Mouse (Mus musculus): ENCODE measurements around the gene Gdf10. TPM values are rescaled to one million over a fixed set of nuclear protein-coding genes. Genes with fewer than 3 reads are reported as not detected.

The Gdf10 gene
- total and polyA plus RNA-seq, 3 experiments = not detected

GRCm38 (mm10) chr14:33977748-33978147 lies 54.4 kb downstream of the Gdf10 start:
- TF ChIP-seq CTCF (IDR thresholded peaks at IDR 0.05 in 2 of 3, conservative IDR thresholded peaks at IDR 0.05 in 1 of 3; ENCODE audit: control insufficient read depth in 1 of 3, insufficient read depth in 1 of 3, low read depth in 2 of 3, low read length in 3 of 3, poor library complexity in 1 of 3, severe bottlenecking in 1 of 3) = no peak
- no peak for TF ChIP-seq POLR2A (IDR thresholded peaks at IDR 0.05; ENCODE audit: control insufficient read depth in 1 of 2, insufficient read depth in 1 of 2, low read depth in 1 of 2, low read length in 2 of 2, poor library complexity in 1 of 2)
- no peak for TF ChIP-seq SIN3A (IDR thresholded peaks at IDR 0.05; ENCODE audit: low read length)
- no peak for TF ChIP-seq MXI1 (IDR thresholded peaks at IDR 0.05; ENCODE audit: low read depth, low read length)
- no peak for TF ChIP-seq MYB (IDR thresholded peaks at IDR 0.05; ENCODE audit: low read depth, low read length)
- no peak for TF ChIP-seq POLR2AphosphoS2 (IDR thresholded peaks at IDR 0.05; ENCODE audit: low read length)
- no peak for TF ChIP-seq RAD21 (IDR thresholded peaks at IDR 0.05; ENCODE audit: low read depth, low read length)
- no peak overlapping the region for H3K4me3 ChIP-seq (ENCODE audit: control insufficient read depth in 1 of 2, insufficient read depth in 1 of 2, low read depth in 2 of 2, low read length in 2 of 2)
- H3K36me3 ChIP-seq (ENCODE audit: control insufficient read depth in 1 of 2, insufficient read depth in 2 of 2, low read length in 2 of 2) = no peaks in the 10 kb centered on the region
- H3K27ac ChIP-seq (ENCODE audit: control insufficient read depth, low read depth, low read length) = no peak overlapping the region
- H3K79me2 ChIP-seq (ENCODE audit: control insufficient read depth, insufficient read depth, low read length, poor library complexity) = no peaks in the 10 kb centered on the region
- no peaks in the 10 kb centered on the region for H3K9me3 ChIP-seq (replicated peaks; ENCODE audit: insufficient read depth, low read length)
- no peak overlapping the region for H3K9ac ChIP-seq (ENCODE audit: control insufficient read depth, low read depth, low read length, poor library complexity, severe bottlenecking)
- H3K4me1 ChIP-seq (ENCODE audit: control insufficient read depth in 1 of 2, insufficient read depth in 2 of 2, low read length in 2 of 2) = no peaks in the 10 kb centered on the region
- no peaks in the 10 kb centered on the region for H3K27me3 ChIP-seq (ENCODE audit: control insufficient read depth in 1 of 2, insufficient read depth in 2 of 2, low read length in 2 of 2)
- DNase-seq (ENCODE audit: low read depth, low spot score) = no peak

DNA sequence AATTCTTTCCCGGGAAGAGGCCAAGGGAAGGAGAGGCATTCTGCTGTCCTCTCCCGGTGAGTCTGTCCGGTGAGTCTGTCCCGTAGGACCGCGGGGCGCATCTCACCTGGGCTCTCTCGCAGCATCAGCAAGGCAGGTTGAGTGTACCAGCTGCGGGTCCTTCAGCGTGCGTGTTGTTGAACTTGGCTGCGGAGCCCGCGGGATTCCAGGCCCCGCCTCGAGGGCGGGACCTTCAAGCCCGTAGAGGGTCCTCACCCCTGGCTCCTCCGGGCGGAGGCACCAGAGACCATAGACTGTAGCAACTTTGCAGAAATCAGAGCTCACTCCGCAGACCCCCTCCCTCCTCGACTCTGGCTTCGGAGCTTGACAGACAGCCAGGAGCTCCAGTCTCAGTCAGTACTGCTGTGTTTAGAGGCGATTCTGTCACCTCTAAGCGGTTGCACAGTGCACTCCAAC lies 55.2 kb downstream of the Gdf10 start, which contains the start of gene Zfp488:
Gene Zfp488 (minus strand): TSS at position 161 of the 456 bp plus-strand sequence.
- Histone ChIP-seq H3K36me3 (ENCODE audit: control insufficient read depth in 1 of 2, insufficient read depth in 2 of 2, low read length in 2 of 2) (no peaks in the 10 kb centered on the region), H3K4me1 (ENCODE audit: control insufficient read depth in 1 of 2, insufficient read depth in 2 of 2, low read length in 2 of 2) (no peaks in the 10 kb centered on the region), H3K27me3 (ENCODE audit: control insufficient read depth in 1 of 2, insufficient read depth in 2 of 2, low read length in 2 of 2) (no peaks in the 10 kb centered on the region), H3K4me3 (ENCODE audit: control insufficient read depth in 1 of 2, insufficient read depth in 1 of 2, low read depth in 2 of 2, low read length in 2 of 2) (no peak within 1 kb of the TSS), H3K79me2 (ENCODE audit: control insufficient read depth, insufficient read depth, low read length, poor library complexity) (no peaks in the 10 kb centered on the region), H3K9ac (ENCODE audit: control insufficient read depth, low read depth, low read length, poor library complexity, severe bottlenecking) (no peak within 1 kb of the TSS), H3K9me3 (replicated peaks; ENCODE audit: insufficient read depth, low read length) (no peaks in the 10 kb centered on the region), H3K27ac (ENCODE audit: control insufficient read depth, low read depth, low read length) (no peak within 1 kb of the TSS)
- TF ChIP-seq NRF1 (IDR thresholded peaks at IDR 0.05; ENCODE audit: insufficient read depth, low read depth, low read length, poor library complexity, severe bottlenecking) (no peak), TCF12 (IDR thresholded peaks at IDR 0.05; ENCODE audit: low read depth, low read length) (no peak), GATA1 (IDR thresholded peaks at IDR 0.05; ENCODE audit: low read depth, low read length) (no peak)
- DNase-seq (ENCODE audit: low read depth, low spot score) = no peak

Other genes starting within 250 kb of the Gdf10 start
- gene Gdf2, start 17.5 kb downstream of the Gdf10 start, total RNA-seq (2012; rRNA removed) = not detected in 2 replicates
- gene Gdf2, start 17.5 kb downstream of the Gdf10 start, polyA plus RNA-seq (2012; ENCODE audit: insufficient read depth in 1 of 2, insufficient read length in 2 of 2, low read depth in 1 of 2, low replicate concordance in 2 of 2, missing spikeins in 1 of 2) = not detected
- not detected in 2 replicates for gene Rbp3, start 30.4 kb downstream of the Gdf10 start, total RNA-seq (2012; rRNA removed)
- gene Rbp3, start 30.4 kb downstream of the Gdf10 start, polyA plus RNA-seq (2012; ENCODE audit: insufficient read depth in 1 of 2, insufficient read length in 2 of 2, low read depth in 1 of 2, low replicate concordance in 2 of 2, missing spikeins in 1 of 2) = not detected
- gene Zfp488, start 55.2 kb downstream of the Gdf10 start, total RNA-seq (2012; rRNA removed) = not detected in 2 replicates
- gene Zfp488, start 55.2 kb downstream of the Gdf10 start, polyA plus RNA-seq (2012; ENCODE audit: insufficient read depth in 1 of 2, insufficient read length in 2 of 2, low read depth in 1 of 2, low replicate concordance in 2 of 2, missing spikeins in 1 of 2) = not detected
- gene Gm30083, start 91.6 kb downstream of the Gdf10 start, total RNA-seq (2012; rRNA removed) = not detected in 2 replicates
- gene Gm30083, start 91.6 kb downstream of the Gdf10 start, polyA plus RNA-seq (2012; ENCODE audit: insufficient read depth in 1 of 2, insufficient read length in 2 of 2, low read depth in 1 of 2, low replicate concordance in 2 of 2, missing spikeins in 1 of 2) = not detected
- gene Gm5460, start 93.2 kb downstream of the Gdf10 start, total RNA-seq (2012; rRNA removed) = not detected in 2 replicates
- gene Gm5460, start 93.2 kb downstream of the Gdf10 start, polyA plus RNA-seq (2012; ENCODE audit: insufficient read depth in 1 of 2, insufficient read length in 2 of 2, low read depth in 1 of 2, low replicate concordance in 2 of 2, missing spikeins in 1 of 2) = not detected
- gene Antxrl, start 129.1 kb downstream of the Gdf10 start, total RNA-seq (2012; rRNA removed) = not detected in 2 replicates
- not detected for gene Antxrl, start 129.1 kb downstream of the Gdf10 start, polyA plus RNA-seq (2012; ENCODE audit: insufficient read depth in 1 of 2, insufficient read length in 2 of 2, low read depth in 1 of 2, low replicate concordance in 2 of 2, missing spikeins in 1 of 2)
- not detected in 2 replicates for gene Anxa8, start 162.4 kb downstream of the Gdf10 start, total RNA-seq (2012; rRNA removed)
- not detected for gene Anxa8, start 162.4 kb downstream of the Gdf10 start, polyA plus RNA-seq (2012; ENCODE audit: insufficient read depth in 1 of 2, insufficient read length in 2 of 2, low read depth in 1 of 2, low replicate concordance in 2 of 2, missing spikeins in 1 of 2)
- gene A630023A22Rik, start 179.2 kb downstream of the Gdf10 start, total RNA-seq (2012; rRNA removed) = not detected in 2 replicates
- not detected for gene A630023A22Rik, start 179.2 kb downstream of the Gdf10 start, polyA plus RNA-seq (2012; ENCODE audit: insufficient read depth in 1 of 2, insufficient read length in 2 of 2, low read depth in 1 of 2, low replicate concordance in 2 of 2, missing spikeins in 1 of 2)
- gene Npy4r, start 228.9 kb downstream of the Gdf10 start, total RNA-seq (2012; rRNA removed) = not detected in 2 replicates
- gene Npy4r, start 228.9 kb downstream of the Gdf10 start, polyA plus RNA-seq (2012; ENCODE audit: insufficient read depth in 1 of 2, insufficient read length in 2 of 2, low read depth in 1 of 2, low replicate concordance in 2 of 2, missing spikeins in 1 of 2) = not detected

Data from MEL (cell line).